Mouse (Mus musculus): ENCODE results near the gene Snrnp25.

Gene Snrnp25

DNA sequence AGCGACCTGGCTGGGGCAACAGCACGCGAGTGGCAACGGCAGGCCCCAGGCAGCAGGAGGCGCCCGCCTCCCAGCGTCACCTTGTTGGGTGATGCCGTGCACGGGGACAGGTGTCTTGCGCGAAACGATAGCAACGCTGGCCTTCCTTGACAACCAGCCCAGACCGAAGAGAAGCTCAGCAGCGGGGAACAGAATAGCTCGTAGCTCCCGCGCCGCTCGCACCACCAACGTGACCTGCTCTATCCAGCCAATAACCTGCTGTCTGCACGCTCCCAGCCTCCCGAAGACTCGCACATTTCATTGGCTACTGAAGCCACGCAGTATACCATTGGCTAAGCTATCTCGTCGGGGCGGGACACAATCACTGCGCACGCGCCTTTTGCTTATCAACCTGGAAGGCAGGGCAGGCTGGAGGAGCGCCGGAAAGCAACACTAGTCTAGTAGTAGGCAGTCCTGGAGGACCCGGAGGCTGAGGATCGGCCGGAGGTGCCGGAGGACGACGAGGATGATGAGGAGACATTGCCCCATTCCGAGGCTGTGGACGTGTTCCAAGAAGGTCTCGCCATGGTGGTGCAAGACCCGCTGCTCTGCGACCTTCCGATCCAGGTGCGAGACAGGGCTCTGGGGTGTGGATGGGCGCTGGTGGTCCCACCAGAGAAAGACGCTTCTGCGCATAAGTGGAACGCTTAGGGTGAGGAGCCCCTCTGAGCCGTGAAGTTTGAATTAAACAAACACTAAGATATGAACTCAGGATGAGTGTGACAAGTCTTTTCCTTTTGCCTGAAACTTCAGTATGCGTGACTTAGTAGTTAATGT lies at the start of gene Snrnp25:
Snrnp25 (plus strand) TSS at position 358 of the 816 bp plus-strand sequence.
- DNase-seq: peak; percentile 96

DNA sequence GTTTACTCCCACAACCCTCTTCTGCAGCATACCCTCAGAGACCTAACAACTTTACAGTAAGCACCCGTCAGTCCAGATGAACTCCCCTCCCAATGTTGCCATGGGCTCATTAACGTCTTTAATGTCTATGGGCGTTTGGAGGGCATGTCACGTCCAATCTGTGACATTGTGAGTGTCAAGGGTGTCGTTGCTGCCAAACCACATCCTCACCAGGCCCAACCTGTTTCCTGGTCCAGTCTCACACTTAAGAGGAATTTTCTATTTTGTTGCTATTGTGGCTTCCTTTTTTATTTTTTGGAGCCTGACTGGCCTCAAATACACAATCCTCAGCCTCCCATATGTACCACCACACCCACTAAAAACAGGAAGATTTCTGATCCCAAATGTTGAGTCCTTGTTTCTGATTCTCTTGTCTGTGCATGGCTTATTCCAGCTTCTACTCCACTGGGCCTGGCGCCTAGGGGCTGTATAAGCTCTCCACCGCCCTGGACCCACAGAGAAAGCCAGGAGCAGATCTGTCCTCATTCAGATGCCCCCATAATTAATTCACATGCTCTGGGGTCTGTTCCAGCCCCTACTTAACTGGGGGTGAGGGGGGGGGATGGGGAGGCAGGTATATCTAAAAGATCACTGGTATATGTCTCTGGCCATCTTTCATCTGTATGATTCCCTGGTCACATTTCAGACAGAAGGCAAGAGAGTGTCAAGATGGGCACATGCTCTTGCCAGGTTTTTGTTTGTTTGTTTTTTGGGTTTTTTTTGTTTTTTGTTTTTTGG lies 48.2 kb upstream of the Snrnp25 start:
- no peak for DNase-seq

DNA sequence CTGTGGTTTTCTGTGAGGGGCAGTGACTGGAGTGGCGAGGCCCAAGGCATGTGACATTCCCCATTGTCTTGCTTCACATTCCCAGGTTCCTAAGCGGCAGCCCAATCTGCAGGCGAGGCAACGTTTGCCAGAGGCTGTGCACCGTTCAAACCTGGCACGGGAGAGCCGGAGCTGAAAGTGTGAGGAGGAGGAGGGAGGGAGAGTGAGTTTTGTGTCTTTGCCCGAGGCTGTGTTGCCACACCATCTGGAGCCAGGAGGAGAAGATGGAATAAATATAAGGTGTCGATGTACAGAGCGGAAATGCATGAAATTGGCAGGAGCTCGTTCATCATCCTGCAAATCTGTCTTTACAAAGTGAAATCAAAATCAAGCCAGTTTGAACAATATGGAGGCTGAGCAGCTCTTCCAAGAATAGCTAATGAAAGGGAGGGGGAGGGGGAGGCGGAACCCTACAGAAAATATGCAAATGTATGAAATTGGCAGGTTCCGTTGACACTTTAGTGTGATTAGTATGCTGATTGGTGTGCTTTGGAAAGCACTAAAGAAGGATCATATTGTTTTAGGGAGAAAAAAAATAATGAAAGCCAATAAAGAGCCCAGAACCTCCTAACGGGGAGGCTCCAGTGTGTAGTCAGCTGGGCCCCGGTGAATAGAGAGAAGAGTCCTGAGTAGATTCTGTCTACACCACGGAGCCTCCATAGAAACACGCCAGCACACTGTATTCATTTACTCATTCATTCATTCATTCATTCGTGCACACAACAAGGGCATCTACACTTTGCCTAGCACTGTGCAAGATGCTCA lies 47.2 kb upstream of the Snrnp25 start:
- DNase-seq: no peak

DNA sequence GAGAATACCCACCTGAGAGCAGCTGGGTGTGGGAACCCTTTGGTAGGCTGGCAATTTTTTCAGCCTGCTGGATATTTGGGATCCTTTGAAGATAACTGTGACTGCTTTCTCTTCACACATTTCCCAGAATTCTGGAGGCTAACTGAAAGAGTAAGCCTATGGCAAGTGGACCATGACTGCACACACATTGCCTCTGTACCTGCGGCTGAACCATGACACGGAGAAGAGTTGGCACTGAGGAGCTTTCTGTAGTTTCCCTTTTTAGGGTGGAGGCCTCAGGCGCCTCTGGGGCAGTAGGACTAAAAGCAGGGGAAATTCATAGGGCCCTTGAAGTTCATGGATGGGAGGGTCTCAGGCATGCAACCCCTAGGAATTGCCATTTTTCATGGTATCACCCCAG lies 46.0 kb upstream of the Snrnp25 start:
- no peak for DNase-seq

DNA sequence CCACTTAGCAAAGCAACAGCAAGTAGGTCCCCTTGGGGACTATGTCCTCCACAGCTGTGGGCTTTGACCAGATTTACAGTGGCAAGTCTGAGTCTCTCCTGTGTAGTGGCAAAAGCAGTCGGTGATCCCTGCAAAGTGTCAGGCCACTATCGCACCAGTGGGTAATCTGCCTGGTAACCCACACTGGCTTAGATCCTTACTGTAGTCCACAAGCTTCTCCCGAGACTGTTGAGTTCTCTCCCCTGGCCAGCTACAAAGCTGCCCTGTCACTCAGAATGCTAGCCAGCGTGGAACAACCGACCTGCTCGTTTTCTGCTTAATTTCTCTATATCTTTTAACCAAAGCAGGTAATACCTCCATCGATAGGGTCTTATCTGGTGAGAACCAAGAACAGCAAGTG lies 44.9 kb upstream of the Snrnp25 start:
- DNase-seq: no peak

DNA sequence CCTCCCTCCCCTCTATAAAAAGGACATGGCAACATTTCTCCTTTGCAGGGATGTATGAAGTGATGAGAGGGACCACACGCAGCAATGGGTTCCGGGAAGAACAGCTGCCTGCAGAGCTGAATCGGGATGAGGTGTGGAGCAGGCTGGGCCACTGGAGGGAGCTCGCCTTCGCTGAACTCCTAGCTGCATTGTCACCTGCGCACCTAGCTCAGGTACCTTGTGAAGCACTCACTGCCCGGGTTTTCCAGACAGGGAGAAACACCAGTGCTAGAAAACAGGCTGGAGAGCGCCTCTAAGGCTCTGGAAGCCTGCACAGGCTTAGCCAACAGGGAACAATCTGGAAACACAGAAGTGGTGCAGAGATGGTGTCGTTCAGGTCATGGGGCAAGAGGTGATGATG lies 43.7 kb upstream of the Snrnp25 start:
- DNase-seq: peak; percentile 57

DNA sequence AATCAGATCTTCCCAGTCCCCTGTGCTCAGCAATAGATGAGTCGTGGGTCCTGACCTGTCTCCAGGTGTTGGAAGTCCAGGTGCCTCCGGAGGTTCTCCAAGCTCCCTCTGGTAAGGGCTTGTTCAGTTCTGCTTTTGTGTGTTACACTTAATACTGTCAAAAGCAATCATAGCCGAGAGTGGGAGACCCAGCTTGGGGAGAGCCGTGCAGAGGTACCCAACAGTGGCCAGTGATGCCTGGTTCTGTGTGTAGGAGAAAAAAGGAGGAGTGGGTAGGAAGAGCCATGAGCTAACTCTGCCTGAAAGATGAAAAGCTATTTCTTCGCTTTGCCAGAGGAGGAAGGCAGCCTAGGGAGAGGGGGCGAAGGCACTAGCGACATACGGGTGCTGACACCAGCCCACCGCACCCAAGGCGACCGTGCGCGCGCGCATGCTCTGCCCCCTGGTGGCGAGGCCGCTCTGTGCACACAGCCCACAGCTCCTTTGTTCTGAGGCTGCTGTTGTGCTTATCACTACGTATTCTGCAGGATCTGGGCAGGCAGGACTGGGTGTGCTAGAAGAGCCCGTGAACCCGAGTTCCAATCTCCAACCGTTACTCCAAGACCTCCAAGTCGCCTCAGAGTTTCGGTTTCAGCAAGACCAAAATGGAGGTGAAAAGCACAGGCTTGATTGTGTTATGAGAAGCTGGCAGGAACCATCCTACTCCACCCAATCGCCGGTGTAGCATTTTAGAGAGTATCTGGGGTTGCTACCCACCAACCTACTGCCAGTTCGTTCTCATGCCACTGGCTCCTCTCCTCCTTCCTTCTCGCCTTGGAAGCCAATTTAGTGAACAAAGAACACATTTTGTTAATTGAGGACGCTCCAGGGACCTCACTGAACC lies 43.1 kb upstream of the Snrnp25 start:
- DNase-seq: peak; percentile 97

DNA sequence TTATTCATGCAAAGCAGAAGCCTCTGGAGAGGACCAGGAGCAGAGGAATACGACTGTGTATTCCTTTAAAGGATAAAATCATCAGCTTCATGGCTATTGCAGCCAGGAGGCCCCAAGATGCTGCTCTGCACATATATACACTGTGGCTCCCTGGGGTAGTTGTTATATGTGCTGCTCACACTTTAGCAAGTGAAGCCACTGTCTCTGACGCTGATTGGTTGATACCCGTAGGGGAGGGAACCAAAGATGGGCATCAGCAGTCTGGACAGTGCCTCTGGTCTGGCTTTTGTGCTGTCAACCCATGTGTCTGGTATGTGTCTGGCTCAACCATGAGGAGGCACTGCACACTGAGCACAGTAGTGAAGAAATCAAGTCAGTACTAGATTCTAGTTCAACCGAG lies 38.5 kb upstream of the Snrnp25 start:
- no peak for DNase-seq

DNA sequence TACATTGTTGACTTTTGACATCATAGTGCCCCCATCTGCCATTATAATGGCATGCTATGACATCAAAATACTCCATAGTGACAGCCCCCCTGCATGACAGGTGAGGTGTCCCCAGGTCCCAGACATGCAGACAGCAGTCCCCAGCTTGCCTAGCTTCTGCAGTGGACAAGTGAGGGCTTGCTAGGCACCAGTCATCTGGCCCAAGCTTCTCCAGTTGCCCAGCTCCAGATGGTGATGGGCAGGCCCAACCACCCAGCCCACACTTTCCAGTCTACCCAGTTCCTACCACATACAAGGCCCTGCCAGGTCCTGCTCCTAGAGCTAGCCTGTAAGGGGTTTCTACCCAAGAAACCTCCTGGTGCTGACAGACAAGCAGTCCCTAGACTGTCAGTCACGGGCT lies 26.7 kb upstream of the Snrnp25 start:
- peak; percentile 3 for DNase-seq

DNA sequence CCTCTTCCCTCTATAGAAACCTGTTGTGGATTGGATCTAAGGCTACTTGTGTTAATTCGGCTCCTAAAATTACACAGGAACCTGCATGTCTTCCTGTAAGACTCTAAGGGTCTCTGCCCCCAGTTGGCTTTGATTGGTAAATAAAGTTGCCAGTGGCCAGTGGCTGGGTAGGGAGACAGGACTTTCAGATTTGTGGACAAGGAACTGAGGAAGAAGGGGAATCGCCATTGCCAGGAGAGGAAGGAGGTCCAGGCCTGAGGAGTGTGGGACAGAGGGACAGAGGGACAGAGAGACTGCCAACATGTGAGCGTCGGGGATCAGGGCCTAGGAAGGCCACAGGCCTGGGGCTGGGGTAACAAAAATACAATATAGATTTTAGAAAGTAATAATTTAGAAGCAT lies 24.0 kb upstream of the Snrnp25 start:
- DNase-seq: peak; percentile 3

DNA sequence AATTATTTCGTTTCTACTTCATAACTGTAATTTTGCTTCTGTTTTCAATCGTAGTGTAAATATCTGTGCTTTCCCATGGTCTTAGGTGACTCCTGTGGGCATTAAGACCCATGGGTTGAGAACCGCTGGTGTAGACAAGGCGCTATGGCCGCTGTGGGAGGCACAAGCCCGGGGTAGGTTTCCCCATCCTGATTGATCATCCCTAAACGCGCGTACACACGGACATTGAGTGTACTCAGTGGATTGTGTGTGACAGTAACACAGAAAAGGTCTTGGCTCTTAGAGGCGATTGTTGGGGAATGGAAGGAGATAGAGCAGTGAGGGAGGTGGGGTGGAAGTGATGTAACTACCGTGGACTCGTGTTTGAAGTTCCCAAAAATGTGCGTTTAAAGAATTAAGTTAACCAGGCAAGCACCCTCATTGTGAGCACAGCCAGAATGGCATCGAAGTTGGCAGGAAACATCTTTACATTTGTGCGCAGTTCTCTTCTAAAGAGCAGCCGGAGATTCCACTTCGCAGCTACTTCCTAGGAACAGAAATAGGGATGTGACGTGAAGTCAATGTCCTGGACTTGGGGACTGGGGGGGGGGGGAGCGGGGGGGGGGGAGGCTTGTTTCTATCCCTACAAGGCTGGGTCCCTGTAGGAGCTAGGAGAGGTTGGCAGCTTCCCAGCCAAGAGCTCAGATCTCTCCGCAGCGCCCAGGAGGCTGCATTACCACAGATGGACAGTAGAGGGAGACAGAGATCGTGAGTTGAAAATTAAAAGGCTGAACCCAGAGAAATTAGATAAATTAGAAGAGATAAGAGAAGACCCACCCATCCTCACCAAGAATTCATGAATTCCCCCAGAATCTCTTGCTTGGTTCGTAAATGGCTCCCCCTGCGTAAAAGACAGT lies 23.0 kb upstream of the Snrnp25 start:
- DNase-seq: peak; percentile 83

DNA sequence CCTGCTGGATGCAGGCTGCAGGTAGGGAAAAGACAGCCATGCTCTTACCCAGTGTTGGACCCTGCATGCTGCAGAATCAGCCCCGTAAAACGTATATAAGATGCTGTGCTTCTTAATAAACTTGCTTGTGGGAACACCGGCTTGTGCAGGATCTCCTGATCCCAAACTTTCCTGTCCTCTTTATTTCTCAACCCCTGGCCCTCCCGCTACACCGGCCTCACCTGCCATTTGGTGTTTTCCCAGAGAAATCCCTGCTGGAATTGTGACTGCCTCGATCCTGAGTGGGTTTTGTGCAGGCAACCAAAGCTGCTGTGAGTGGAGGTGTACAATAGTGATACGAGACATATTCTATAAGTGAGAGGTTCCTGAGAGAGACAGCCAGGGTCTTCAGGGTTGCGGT lies 20.7 kb upstream of the Snrnp25 start:
- peak; percentile 6 for DNase-seq

DNA sequence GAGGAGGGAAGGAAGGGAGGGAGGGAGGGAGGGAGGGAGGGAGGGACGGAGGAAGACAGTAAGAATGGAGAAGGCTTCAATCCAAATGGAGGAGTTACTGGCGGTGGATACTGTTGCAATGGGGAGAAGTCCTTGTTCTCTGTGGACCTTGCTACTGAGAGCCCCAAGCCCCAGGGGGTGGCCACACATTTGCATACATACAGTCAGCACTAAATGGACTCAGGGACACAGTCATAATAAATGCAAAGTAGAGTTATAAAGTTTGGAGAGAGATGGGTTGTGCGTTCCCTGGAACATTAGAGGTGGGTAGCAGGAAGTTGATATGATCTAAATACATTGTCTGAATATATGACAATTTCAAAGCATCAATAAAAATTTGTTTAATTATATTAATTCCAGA lies 19.2 kb upstream of the Snrnp25 start:
- peak; percentile 1 for DNase-seq

DNA sequence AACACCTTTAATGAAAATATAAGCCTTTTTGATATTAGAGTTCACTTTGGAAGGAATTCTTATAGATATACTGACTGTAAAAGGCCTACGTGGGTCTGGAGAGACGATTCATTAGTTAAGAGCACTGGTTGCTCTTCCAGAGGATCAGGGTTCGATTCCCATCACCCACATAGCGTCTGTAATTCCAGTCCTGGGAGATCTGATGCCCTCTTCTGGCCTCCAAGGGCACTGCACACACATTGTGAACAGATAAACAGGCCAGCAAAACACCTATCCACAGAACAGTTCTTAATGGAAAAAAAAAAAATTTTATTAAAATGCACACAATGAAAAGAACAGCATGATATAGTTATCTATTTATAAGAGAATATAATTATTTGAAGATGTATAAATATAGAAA lies 18.0 kb upstream of the Snrnp25 start:
- peak; percentile 24 for DNase-seq

DNA sequence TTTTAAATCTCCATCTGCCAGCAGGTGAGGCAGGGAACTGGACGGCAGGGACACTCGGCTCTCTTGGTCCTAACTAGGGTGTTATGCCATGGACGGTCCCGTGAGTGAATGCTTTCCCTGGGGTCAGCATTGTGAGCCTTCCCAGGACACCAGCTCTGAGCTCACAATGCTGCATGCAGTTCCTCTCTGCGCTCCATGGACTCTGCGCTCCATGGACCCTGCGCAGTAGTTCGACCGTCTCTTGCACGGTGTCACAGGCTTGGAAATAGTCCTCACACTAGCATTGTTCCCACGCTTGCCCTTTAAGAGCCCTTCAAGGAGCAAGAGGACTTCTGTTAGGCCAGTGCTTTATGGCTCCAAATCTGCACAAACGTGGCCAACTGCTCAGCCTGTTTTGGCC lies 16.3 kb upstream of the Snrnp25 start:
- peak; percentile 2 for DNase-seq

DNA sequence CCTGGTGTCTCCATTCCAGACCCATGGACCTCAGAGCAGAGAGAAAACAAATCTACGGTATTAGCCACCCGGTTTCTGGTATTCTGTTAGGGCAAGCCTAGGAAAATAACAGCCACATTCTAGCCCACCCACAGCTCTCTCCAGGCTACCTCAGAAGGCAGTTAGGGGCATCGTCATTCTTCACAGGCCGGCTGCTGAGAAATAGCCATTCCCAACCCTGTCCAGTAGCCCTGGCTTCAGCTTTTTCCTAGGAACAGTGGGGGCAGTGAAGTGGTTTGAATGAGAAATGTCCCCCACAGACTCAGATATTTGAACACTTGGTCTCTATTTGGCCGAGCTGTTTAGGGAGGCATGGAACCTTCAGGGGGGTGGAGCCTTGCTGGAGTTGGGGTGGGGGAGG lies 15.8 kb upstream of the Snrnp25 start:
- DNase-seq: peak; percentile 3

DNA sequence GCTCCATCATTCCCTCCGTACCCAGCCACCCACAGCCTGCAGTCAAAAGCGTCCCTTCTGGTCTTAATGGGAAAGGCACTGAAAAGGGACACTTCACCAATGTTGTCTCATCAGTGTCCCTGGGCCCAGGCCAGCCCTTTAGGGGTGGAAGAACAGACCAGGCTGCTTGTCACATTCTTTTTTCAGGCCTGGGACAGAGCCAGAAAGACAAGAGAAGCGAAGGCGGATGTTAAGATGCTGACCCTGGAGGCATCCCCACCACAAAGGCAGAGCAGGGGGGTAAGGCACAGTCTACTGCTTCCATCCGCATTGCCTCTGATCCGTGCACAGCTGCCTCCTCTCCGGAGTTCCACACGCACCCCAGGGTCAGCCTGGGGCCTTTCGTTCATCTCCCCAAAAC lies 15.1 kb upstream of the Snrnp25 start:
- DNase-seq: no peak

DNA sequence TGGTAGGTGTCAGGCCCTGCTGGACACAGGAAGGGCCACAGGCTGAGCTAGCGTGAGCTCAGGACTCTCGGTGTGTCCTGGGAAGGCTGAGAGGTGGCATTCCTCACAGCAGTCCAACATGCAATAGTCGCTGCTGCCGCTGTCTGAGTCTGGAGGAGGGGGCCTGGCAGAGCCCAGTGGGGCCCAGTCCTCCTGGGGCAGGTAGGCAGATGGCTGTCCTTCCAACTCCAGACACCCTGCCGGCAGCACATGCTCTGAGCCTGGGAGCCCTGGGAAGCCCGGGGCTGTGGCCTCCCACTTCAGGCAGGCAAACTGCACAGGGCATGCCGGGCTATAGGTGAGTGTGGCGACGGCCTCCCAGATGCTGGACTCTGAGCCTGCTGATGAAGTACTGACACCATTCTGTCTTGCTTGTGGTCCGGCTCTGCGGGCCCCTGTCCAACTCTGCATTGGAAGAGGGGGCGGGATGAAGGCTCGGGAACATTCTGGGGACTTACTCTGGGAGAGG lies 14.6 kb upstream of the Snrnp25 start:
- DNase-seq: no peak

DNA sequence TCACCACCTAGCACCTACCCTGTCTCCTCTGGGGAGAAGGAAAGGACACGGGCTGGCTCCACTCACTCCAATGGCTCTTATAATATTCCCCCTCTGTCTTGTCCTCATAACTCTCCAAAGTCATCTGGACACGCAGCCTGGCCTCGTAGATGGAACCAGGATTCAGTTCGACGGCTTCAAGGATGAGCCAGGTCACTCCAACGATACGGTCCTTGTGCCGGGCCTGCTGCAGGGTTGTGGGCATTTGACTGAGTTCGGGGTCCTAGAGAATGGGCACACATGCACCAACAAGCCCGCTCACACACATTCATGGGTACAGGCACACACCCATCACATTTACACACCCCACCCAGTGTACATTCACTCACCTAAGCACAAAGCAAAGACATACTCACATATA lies 12.1 kb upstream of the Snrnp25 start:
- no peak for DNase-seq

DNA sequence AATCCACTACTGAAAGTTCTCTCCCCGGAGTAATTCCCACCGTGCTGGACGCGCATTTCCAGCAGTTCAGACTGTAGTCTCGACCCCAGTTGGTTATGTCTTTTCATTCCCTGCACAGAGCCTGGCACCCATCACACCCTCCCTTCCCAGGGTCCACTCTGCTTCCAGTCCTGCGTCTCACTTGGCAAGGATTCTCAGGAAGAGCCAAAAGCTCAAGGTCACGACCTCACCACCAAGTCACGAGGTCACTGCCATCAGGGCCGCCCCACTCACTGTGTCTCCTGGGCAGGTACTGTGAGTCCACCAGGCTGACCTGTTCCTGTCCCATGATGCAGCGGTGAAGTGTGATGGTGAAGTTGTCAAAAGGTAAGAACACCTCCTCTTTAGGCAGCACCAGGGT lies 11.1 kb upstream of the Snrnp25 start:
- DNase-seq: no peak

DNA sequence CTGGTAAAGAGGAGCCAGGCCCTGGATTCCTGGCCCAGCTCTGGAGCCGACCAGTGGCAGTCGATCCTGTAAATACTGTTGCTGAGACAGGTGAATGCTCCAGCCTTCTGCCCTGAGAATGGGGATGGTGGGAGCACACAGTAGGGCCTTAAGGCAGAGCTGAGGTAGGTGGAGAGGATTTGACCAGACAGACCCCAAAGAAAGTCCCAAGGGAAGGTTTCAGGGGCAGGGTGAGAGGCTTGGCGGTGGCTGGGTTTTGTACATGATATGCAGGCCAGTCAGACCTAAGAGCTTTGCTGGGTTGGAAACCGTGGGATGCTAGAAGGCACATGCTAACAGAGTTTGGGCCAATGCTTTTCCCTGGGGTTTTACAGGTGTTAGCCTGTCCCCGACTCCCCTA lies 10.6 kb upstream of the Snrnp25 start:
- peak; percentile 7 for DNase-seq
